Mouse (Mus musculus) lung, postnatal 10 days (tissue): ENCODE data around the gene Gan.

Experiments
- DNase-seq: peaks from one replicate; pipeline ENCODE4 v3.0.0; 2021

Gene Gan

GRCm38 (mm10) chr8:117159031-117159430 is 1.1 kb downstream of the Gan start:
- no peak for DNase-seq

- no peak for DNase-seq
Observed at GRCm38 (mm10) chr8:117164912-117165311, 7.0 kb downstream of the Gan start.

- DNase-seq = no peak
Observed at GRCm38 (mm10) chr8:117165542-117165941, 7.6 kb downstream of the Gan start.

GRCm38 (mm10) chr8:117166515-117166914 is 8.6 kb downstream of the Gan start:
- no peak for DNase-seq

- DNase-seq = peak; percentile 52
Observed at GRCm38 (mm10) chr8:117167243-117167883, 9.4 kb downstream of the Gan start.

DNA sequence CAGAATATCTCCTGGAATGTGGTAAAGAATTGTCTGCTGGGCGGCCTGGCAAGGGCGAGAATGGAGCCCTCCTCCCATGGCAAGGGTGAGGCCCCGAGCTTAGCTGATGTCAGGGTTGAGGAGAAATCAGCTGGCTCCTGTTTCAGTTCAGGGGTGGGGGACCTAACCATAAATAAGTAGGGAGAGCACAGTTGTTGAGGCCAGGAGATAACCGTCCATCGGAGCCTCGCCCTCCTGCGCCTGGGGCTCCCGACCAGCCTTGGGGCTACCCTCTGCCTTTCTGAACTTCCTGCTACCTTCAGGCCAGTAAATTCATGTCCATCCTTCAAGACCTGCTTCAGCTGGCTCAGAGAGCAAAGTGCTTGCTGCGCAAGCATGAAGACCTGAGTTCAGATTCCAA is 10.4 kb downstream of the Gan start:
- DNase-seq = no peak

GRCm38 (mm10) chr8:117171826-117172225 is 13.9 kb downstream of the Gan start:
- DNase-seq = no peak

DNA sequence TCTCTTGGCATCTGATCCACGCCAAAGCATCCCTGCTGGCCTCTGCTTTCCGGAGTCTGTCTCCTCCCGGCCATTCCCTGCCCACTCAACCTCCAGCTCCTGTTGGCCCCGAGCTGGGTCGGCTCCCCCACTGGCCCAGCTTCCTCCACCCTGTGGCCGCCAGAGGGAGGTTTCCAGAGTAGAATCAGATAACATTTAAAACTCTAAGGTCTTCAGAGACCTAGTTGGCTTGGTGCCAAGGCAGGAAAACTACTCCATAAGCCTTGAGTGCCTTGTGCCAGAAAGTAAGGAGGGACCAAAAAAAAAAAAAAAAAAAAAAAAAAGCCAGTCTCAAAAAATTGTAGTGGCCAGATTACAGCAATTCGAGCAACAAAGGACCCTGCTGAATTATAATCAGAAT is 15.0 kb downstream of the Gan start:
- DNase-seq = peak; percentile 71

DNA sequence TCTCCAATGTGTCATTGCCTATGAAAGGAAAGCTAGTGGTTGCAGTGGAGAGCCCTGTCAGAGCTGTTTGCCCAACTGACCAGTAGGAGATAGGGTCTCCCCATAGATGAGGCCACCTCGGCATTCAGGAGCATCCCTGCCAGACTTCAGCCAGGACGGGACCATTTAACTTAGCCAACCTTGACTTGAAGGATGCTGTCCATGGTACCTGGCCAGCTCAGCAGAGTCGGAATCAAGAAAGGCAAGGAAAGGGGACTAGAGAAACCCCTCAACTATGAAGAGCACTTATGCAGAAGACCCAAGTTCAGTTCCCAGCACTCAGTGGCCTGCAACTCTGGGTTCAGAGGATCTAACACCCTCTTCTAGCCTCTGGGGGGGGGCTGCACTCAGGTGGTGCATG is 15.8 kb downstream of the Gan start:
- DNase-seq = no peak

- peak; percentile 47 for DNase-seq
Observed at GRCm38 (mm10) chr8:117174536-117174935, 16.6 kb downstream of the Gan start.

DNA sequence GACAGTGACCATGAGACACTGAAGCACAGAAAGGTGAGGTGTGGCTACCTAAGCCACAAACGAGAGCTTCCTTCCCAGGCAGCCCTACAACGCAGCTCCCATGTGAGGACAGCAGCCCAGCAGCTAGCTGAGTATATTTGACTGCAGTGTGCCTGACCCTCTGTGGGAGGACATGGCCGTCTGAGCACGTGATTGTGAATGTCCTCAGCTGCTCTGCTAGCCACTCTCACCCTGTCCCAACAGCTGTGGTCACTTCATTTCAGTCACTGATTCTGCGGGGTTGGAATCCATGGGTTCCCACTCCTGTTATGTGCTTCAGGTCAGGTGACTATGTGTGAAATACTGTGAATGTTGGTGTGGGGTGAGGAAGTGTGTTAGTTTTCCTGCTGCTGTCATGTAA is 18.4 kb downstream of the Gan start:
- DNase-seq = peak; percentile 69

- DNase-seq = peak; percentile 18
Observed at GRCm38 (mm10) chr8:117177236-117177635, 19.3 kb downstream of the Gan start.

GRCm38 (mm10) chr8:117178039-117178438 is 20.1 kb downstream of the Gan start:
- DNase-seq = no peak

- no peak for DNase-seq
Observed at GRCm38 (mm10) chr8:117178676-117179075, 20.7 kb downstream of the Gan start.

DNA sequence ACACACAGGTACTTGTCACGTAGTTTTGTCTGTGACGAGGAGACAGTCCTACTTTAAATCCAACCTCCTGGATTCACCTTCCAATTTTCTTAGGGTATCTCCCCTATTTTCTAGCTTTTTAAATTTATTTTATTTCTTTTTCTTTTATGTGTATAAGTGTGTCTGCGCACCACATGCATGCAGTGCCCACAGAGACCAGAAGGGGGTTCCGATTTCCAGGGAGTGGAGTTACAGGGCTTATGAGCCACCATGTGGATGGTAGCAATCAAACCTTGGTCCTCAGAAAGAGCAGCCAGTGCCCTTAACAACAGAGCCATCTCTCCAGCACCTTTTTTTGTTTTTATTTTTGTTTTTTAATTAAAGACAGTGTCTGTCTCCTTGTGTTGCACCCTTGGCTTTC is 24.8 kb downstream of the Gan start:
- no peak for DNase-seq

DNA sequence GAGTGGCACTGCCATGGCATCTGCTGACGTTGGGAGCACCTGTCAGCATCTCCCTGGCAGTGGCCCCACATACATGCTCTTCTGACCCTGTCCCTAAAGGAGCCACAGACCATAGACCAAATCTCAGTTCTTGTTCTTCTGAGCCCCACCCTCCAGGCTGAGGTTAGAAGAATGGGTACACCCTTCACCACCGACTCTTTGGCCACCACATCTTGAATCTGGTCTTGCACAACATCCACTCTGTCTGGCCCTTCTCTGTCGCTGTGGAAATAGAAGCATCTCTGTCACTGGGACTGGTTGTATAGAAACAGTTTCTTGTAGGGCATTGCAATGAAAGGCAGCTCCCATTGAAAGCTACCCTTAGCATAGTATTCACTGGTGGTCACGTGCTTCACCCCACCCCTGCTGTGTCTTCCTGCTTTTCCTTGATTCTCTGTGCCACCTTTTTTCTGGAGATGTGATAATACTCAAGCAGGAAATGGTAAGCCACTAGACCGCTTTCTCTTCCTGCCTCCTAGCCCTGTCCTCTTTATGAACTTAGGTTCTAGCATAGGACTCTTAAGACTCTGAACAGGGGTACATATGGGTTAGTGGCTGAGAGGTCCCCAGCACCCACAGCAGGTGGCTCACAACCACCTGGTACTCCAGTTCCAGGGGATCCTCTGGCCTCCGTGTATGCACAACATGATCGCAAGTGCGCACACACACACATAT is 25.9 kb downstream of the Gan start:
- DNase-seq = no peak

DNA sequence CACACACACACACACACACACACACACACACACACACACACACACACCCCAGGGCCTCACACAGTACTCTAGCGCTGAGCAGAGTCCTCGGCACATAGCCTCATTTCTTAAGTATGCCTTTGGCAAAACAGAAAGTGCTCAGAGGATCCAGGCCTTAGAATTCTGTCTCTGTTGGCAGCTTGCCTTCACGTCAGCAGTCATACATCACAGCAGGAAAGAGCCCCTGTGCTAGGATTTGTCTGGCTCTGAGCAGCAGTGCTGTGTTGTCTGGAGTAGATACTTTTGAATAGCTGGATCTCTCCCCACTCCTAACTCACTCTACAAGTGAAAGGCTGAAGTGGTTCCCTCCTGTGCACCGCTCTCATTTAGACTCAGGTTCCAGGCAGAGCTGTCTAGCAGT is 36.4 kb downstream of the Gan start:
- peak; percentile 75 for DNase-seq

GRCm38 (mm10) chr8:117196593-117196992 is 38.7 kb downstream of the Gan start:
- DNase-seq = no peak

DNA sequence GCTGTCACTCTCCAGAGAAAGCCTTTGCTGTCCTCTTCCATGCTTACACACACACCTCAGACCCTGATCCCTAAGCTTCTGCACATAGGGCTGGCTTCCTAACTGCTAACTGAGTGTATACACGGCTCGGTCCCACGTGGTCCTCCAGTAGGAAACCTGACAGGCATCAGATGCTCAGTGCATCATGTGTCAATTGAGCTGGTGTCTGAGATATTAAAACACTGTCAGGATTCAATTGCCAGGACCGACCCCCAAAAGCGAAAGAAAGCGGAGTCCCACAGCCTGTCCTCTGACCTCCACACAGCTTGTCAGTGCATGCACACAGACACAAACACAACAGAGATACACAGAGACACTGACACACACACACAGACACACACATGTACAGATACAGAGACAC is 39.6 kb downstream of the Gan start:
- DNase-seq = no peak

- peak; percentile 92 for DNase-seq
Observed at GRCm38 (mm10) chr8:117198141-117198935, 40.4 kb downstream of the Gan start.

- DNase-seq = peak; percentile 82
Observed at GRCm38 (mm10) chr8:117199658-117200057, 41.7 kb downstream of the Gan start.

- peak; percentile 27 for DNase-seq
Observed at GRCm38 (mm10) chr8:117200346-117200745, 42.4 kb downstream of the Gan start.

GRCm38 (mm10) chr8:117200803-117201202 is 42.9 kb downstream of the Gan start:
- peak; percentile 62 for DNase-seq
